13 mouse cellular contexts compared by ENCODE assay signal in genomic region chr15:41330085-41330484, GRCm38 (mm10).
DNase-seq lines count a peak whose midpoint lies in the region; ATAC-seq and TF ChIP-seq lines count a peak whose summit lies in the region.
"Had no signal": no experiment of that assay in that cellular context is flagged by ENCODE, and none has a peak within 500 bp of the region (broad histone marks: within the 10 kb centered on the region; RNA-seq: fewer than 3 reads in every experiment).

No protein-coding gene starts in this region.

- H3K4me1 ChIP-seq in cerebellum, adult 2 months (ENCODE audit: control insufficient read depth, insufficient read depth, low read length), result peaks cover 3% of the 10 kb centered on the region
- no peaks in the 10 kb centered on the region for H3K4me1 ChIP-seq in kidney, postnatal 0 days (replicated peaks; ENCODE audit: insufficient read depth, low read length)
- H3K4me1 ChIP-seq: hindbrain, embryonic 13.5 days; lung, embryonic 15.5 days; midbrain, embryonic 10.5 days had no signal

- H3K4me3 ChIP-seq in cerebellum, adult 2 months (replicated peaks; ENCODE audit: insufficient read depth, low read depth, low read length), result no peak overlapping the region
- H3K4me3 ChIP-seq in kidney, postnatal 0 days (replicated peaks; ENCODE audit: low read depth, low read length), result no peak overlapping the region
- H3K4me3 ChIP-seq in macrophage (ENCODE audit: inconsistent target), result no peak overlapping the region
- H3K4me3 ChIP-seq: hindbrain, embryonic 13.5 days; lung, embryonic 15.5 days; midbrain, embryonic 10.5 days had no signal

- no peak for ATAC-seq in kidney, postnatal 0 days (replicated peaks; ENCODE audit: low FRiP score, low read depth)

- H3K79me2 ChIP-seq in macrophage (ENCODE audit: inconsistent target), result no peaks in the 10 kb centered on the region

- DNase-seq in cerebellum, adult 2 months, result no peak
- DNase-seq in cerebellum, postnatal 4 days (ENCODE audit: low spot score in 2 of 2), result no peak
- no peak for DNase-seq in kidney, postnatal 0 days (ENCODE audit: low spot score)
- no peak for DNase-seq in kidney, postnatal 25 days
- peak; percentile 66 for DNase-seq in R1 (ENCODE audit: low read depth, low spot score)
- DNase-seq in cerebellum, postnatal 14 days, result no peak
- DNase-seq in adrenal gland, postnatal 10 days, result no peak
- DNase-seq: cerebellum, adult 18-20 months; gastrocnemius, postnatal 14 days had no signal

- TF ChIP-seq CTCF in cerebellum, adult 2 months (IDR thresholded peaks at IDR 0.05; ENCODE audit: borderline replicate concordance, insufficient read depth, low read depth, low read length), result peak; percentile 16; the same call in 1 of the 2 replicates
- TF ChIP-seq CTCF in kidney, postnatal 0 days (IDR thresholded peaks at IDR 0.05; ENCODE audit: low read depth), result peak; percentile 59

- no peak overlapping the region for H3K27ac ChIP-seq in cerebellum, adult 2 months (ENCODE audit: insufficient read depth, low read length)
- H3K27ac ChIP-seq in kidney, postnatal 0 days, result no peak overlapping the region
- H3K27ac ChIP-seq in macrophage, result peak overlapping the region; percentile 22; the same call in 1 of the 2 replicates
- H3K27ac ChIP-seq: hindbrain, embryonic 13.5 days; lung, embryonic 15.5 days; midbrain, embryonic 10.5 days had no signal

- no peak overlapping the region for H3K4me2 ChIP-seq in kidney, postnatal 0 days (ENCODE audit: low read length)
- H3K4me2 ChIP-seq: hindbrain, embryonic 13.5 days; lung, embryonic 15.5 days had no signal

- H3K36me3 ChIP-seq in kidney, postnatal 0 days (ENCODE audit: insufficient read depth, low read length), result no peaks in the 10 kb centered on the region
- H3K36me3 ChIP-seq in macrophage (ENCODE audit: inconsistent target), result no peaks in the 10 kb centered on the region
- H3K36me3 ChIP-seq: hindbrain, embryonic 13.5 days; lung, embryonic 15.5 days; midbrain, embryonic 10.5 days had no signal

- no peaks in the 10 kb centered on the region for H3K9me3 ChIP-seq in kidney, postnatal 0 days (replicated peaks; ENCODE audit: low read length)
- H3K9me3 ChIP-seq: hindbrain, embryonic 13.5 days; lung, embryonic 15.5 days; midbrain, embryonic 10.5 days had no signal

- no peak overlapping the region for H3K9ac ChIP-seq in kidney, postnatal 0 days (ENCODE audit: low read depth, low read length)
- H3K9ac ChIP-seq: hindbrain, embryonic 13.5 days; lung, embryonic 15.5 days had no signal

- 64% methylated on average over 2 of the region's 2 CpGs for WGBS in cerebellum, adult 2 months
- 18% methylated on average over 2 of the region's 2 CpGs for WGBS in kidney, postnatal 0 days
- 87% methylated on average over 2 of the region's 2 CpGs for WGBS in macrophage (ENCODE audit: missing documents)

- H3K27me3 ChIP-seq in cerebellum, adult 2 months (ENCODE audit: control insufficient read depth, insufficient read depth, low read length), result no peaks in the 10 kb centered on the region
- H3K27me3 ChIP-seq in kidney, postnatal 0 days (ENCODE audit: insufficient read depth, low read length), result no peaks in the 10 kb centered on the region
- H3K27me3 ChIP-seq: hindbrain, embryonic 13.5 days; lung, embryonic 15.5 days had no signal

- no peak for TF ChIP-seq POLR2A in cerebellum, adult 2 months (IDR thresholded peaks at IDR 0.05; ENCODE audit: borderline replicate concordance, insufficient read depth, low read length)
